Comparison of ENCODE assay signal across 8 mouse cellular contexts in genomic region chr12:8913701-8914340, GRCm38 (mm10). TPM values are rescaled to one million over a fixed set of nuclear protein-coding genes. Genes with fewer than 3 reads are reported as not detected.
DNase-seq lines count a peak whose midpoint lies in the region; ATAC-seq and TF ChIP-seq lines count a peak whose summit lies in the region.

No protein-coding gene starts in this region.

- no peak overlapping the region for H3K4me2 ChIP-seq in lung, postnatal 0 days (replicated peaks; ENCODE audit: low read depth, low read length)
- H3K4me2 ChIP-seq in heart, embryonic 15.5 days = no peak overlapping the region

- no peak for TF ChIP-seq EP300 in lung, postnatal 0 days (IDR thresholded peaks at IDR 0.05)

- no peak overlapping the region for H3K9ac ChIP-seq in lung, postnatal 0 days (replicated peaks; ENCODE audit: low read depth)
- no peak overlapping the region for H3K9ac ChIP-seq in heart, embryonic 15.5 days

- peak overlapping the region; percentile 64 for H3K27ac ChIP-seq in lung, postnatal 0 days (ENCODE audit: low read length)
- peak overlapping the region; percentile 64 for H3K27ac ChIP-seq in heart, embryonic 15.5 days

- H3K27me3 ChIP-seq in lung, postnatal 0 days (replicated peaks; ENCODE audit: insufficient read depth, low read length) = no peaks in the 10 kb centered on the region
- H3K27me3 ChIP-seq in heart, embryonic 15.5 days = no peaks in the 10 kb centered on the region

- no peak; the same call in 1 of the 2 replicates for TF ChIP-seq CTCF in lung, postnatal 0 days (IDR thresholded peaks at IDR 0.05)
- no peak for TF ChIP-seq CTCF in lung, adult 2 months (IDR thresholded peaks at IDR 0.05; ENCODE audit: insufficient read depth, low read length)

- no peak for TF ChIP-seq POLR2A in lung, adult 2 months (IDR thresholded peaks at IDR 0.05; ENCODE audit: borderline replicate concordance, extremely low read depth, low read depth, low read length)

- no peaks in the 10 kb centered on the region for H3K36me3 ChIP-seq in lung, postnatal 0 days (ENCODE audit: insufficient read depth, low read length)
- H3K36me3 ChIP-seq in heart, embryonic 15.5 days = no peaks in the 10 kb centered on the region

- no peak overlapping the region for H3K4me3 ChIP-seq in lung, postnatal 0 days (ENCODE audit: low read depth, low read length)
- no peak overlapping the region for H3K4me3 ChIP-seq in lung, adult 2 months (replicated peaks; ENCODE audit: extremely low read depth, low read depth, low read length)
- no peak overlapping the region for H3K4me3 ChIP-seq in heart, embryonic 15.5 days

- WGBS in lung, postnatal 0 days = 65% methylated on average over 9 of the region's 9 CpGs
- 66% methylated on average over 9 of the region's 9 CpGs for WGBS in lung, adult 2 months
- 66% methylated on average over 9 of the region's 9 CpGs for WGBS in heart, embryonic 15.5 days

- peak; percentile 81 for ATAC-seq in cerebellum, adult (ENCODE audit: insufficient number of reproducible peaks, low FRiP score, low TSS enrichment)
- ATAC-seq in lung, postnatal 0 days = no peak
- ATAC-seq in heart, embryonic 15.5 days (replicated peaks; ENCODE audit: insufficient number of reproducible peaks, insufficient read depth, low FRiP score, low read depth) = no peak

- peaks cover 7% of the 10 kb centered on the region; the same call in 1 of the 2 replicates for H3K4me1 ChIP-seq in lung, postnatal 0 days (ENCODE audit: insufficient read depth, low read depth, low read length)
- peaks cover 8% of the 10 kb centered on the region for H3K4me1 ChIP-seq in lung, adult 2 months (ENCODE audit: control insufficient read depth, insufficient read depth, low read length)
- H3K4me1 ChIP-seq in heart, embryonic 15.5 days (replicated peaks) = peaks cover 25% of the 10 kb centered on the region

- no peak for DNase-seq in cerebellum, adult 11 months
- DNase-seq in lung, postnatal 0 days (ENCODE audit: low spot score) = no peak
- no peak for DNase-seq in lung, adult 2 months
- DNase-seq in neural tube, embryonic 10.5 days (ENCODE audit: extremely low spot score, low spot score) = peak; percentile 58
- no peak for DNase-seq in layer of hippocampus, adult 9-10 months (ENCODE audit: low spot score)
- no peak for DNase-seq in MN1 (ENCODE audit: low spot score)

- H3K9me3 ChIP-seq in lung, postnatal 0 days (ENCODE audit: low read length) = no peaks in the 10 kb centered on the region
- no peaks in the 10 kb centered on the region for H3K9me3 ChIP-seq in heart, embryonic 15.5 days (replicated peaks)

RNA-seq across cellular contexts. Expression of gene Laptm4a, which starts 7.6 kb away (rescaled TPM):
- 467 and 484 TPM in 2 replicates for polyA plus RNA-seq in lung, postnatal 0 days (2015; fragmentation: Nextera tagmentation; extraction: Ambion mirVana)
- 330 and 363 TPM in 2 replicates for polyA plus RNA-seq in lung, adult 2 months (2012; rRNA removed)
- polyA plus RNA-seq in heart, embryonic 15.5 days (2015; fragmentation: Nextera tagmentation; extraction: Ambion mirVana) = 287 and 312 TPM in 2 replicates

RNA-seq across cellular contexts. Expression of gene Matn3, which starts 33.9 kb away (rescaled TPM):
- 0.33 and 0.52 TPM in 2 replicates for polyA plus RNA-seq in lung, postnatal 0 days (2015; fragmentation: Nextera tagmentation; extraction: Ambion mirVana)
- polyA plus RNA-seq in lung, adult 2 months (2012; rRNA removed) = 0.07 TPM in 1 of 2 replicates, not detected in the other
- polyA plus RNA-seq in heart, embryonic 15.5 days (2015; fragmentation: Nextera tagmentation; extraction: Ambion mirVana) = 0.39 and 1.0 TPM in 2 replicates

RNA-seq across cellular contexts. Expression of gene Wdr35, which starts 59.9 kb away (rescaled TPM):
- polyA plus RNA-seq in lung, postnatal 0 days (2015; fragmentation: Nextera tagmentation; extraction: Ambion mirVana) = 7.6 and 10.4 TPM in 2 replicates
- polyA plus RNA-seq in lung, adult 2 months (2012; rRNA removed) = 2.5 and 5.0 TPM in 2 replicates
- 12.0 and 14.1 TPM in 2 replicates for polyA plus RNA-seq in heart, embryonic 15.5 days (2015; fragmentation: Nextera tagmentation; extraction: Ambion mirVana)
